Mouse (Mus musculus): Measurements from ENCODE around the gene Prdm11. TPM values are rescaled to one million over a fixed set of nuclear protein-coding genes. Genes with fewer than 3 reads are reported as not detected.

Prdm11 gene
- polyA plus RNA-seq, 1 experiment from 2014 or later: 0.76 TPM

DNA sequence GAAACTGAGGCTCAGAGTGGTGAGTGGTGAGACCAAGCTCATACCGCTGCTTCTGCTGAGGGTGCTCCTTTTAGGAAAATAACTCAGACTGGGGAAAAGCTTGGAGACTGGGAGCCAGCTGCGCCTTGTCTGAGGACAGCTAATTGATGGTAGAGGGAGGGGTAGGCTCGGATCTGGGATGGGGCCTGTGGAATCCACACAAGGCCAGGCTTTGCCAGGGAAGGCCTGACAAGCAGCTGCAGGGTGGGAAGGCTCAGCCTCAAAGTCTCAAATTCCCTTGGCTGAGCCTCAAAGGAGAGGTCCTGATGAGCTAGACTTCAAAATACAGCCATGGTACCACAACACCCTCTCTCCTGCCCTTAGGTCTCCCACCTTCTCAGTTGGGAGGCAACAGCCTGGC, 36.9 kb upstream of the Prdm11 start:
- H3K9ac ChIP-seq (ENCODE audit: low read length): no peak overlapping the region
- no peak overlapping the region for H3K27ac ChIP-seq (ENCODE audit: low read depth, low read length)
- DNase-seq (ENCODE audit: low spot score) (peak; percentile 55), ATAC-seq (peak; percentile 54)
- no peaks in the 10 kb centered on the region for H3K27me3 ChIP-seq (replicated peaks; ENCODE audit: control insufficient read depth, insufficient read depth, low read length)
- H3K9me3 ChIP-seq (replicated peaks; ENCODE audit: control insufficient read depth, low read length): no peaks in the 10 kb centered on the region
- peaks cover 8% of the 10 kb centered on the region for H3K4me1 ChIP-seq (ENCODE audit: control insufficient read depth, insufficient read depth, low read length)
- H3K4me3 ChIP-seq (ENCODE audit: low read depth, low read length): no peak overlapping the region
- 60% methylated on average over 3 of the region's 3 CpGs for WGBS
- H3K4me2 ChIP-seq (ENCODE audit: low read length): no peak overlapping the region
- H3K36me3 ChIP-seq (ENCODE audit: control insufficient read depth, insufficient read depth, low read length): no peaks in the 10 kb centered on the region

DNA sequence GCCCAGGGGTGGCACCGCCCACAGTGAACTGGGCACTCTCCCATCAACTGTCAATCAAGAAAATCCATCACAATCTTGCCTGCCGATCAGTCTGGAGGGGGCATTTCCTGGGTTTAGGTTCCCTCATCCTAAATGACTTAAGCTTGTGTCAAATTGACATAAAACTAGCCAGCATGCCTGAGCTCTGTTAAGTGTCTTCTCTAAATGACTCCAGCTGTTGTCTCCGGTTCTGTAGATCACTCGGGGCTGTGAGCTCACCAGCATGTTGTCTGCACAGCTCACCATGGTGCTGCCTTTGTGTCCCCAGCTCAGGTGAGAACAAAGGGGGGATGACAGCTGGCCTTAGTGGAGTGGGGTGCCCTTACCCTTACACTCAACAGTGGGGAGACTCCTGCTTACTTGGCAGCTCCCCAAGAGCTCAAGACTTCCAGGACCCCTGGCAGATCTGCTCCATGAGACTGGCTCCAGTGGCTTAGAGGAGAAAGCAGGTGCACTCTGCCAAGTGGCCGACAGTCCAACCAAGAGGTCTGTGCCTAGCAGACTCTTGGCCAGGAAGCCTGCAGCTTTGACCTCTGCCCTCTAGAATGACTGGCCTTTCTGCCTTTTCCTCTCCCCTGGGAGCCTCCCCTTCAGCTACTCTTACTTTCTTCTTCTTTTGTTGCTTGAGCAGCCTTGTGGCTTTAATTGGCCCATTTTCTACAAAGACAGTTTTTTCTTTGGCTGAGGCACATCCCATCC, 35.1 kb upstream of the Prdm11 start:
- 60% methylated on average over 5 of the region's 5 CpGs for WGBS
- H3K4me2 ChIP-seq (ENCODE audit: low read length): no peak overlapping the region
- H3K27me3 ChIP-seq (replicated peaks; ENCODE audit: control insufficient read depth, insufficient read depth, low read length): no peaks in the 10 kb centered on the region
- ATAC-seq (no peak), DNase-seq (ENCODE audit: low spot score) (no peak)
- H3K36me3 ChIP-seq (ENCODE audit: control insufficient read depth, insufficient read depth, low read length): no peaks in the 10 kb centered on the region
- no peak overlapping the region for H3K4me3 ChIP-seq (ENCODE audit: low read depth, low read length)
- H3K27ac ChIP-seq (ENCODE audit: low read depth, low read length): no peak overlapping the region
- H3K9me3 ChIP-seq (replicated peaks; ENCODE audit: control insufficient read depth, low read length): no peaks in the 10 kb centered on the region
- H3K9ac ChIP-seq (ENCODE audit: low read length): no peak overlapping the region
- H3K4me1 ChIP-seq (ENCODE audit: control insufficient read depth, insufficient read depth, low read length): peaks cover 8% of the 10 kb centered on the region

DNA sequence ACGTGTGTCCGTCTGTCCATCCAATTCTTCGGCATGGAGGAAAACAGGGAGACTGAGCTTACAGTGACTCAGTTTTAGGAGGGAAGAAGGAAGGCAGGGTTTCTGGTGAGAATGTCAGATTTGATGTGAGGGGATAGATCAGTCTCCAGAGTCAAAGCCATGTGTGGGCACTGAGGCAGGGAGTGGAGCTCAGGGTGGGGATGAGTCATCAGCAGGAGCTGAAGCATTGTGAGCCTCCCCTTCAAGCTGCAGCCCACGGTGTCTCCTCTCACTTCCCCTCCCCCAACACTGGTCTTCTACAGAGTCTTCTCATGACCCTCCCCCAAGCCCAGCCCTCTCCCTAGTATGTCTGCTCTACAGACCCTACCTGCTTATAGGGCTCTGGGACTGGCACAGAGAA, 33.4 kb upstream of the Prdm11 start:
- H3K27ac ChIP-seq (ENCODE audit: low read depth, low read length): no peak overlapping the region
- no peak overlapping the region for H3K4me3 ChIP-seq (ENCODE audit: low read depth, low read length)
- 75% methylated on average over 4 of the region's 4 CpGs for WGBS
- ATAC-seq: no peak
- peaks cover 2% of the 10 kb centered on the region; the same call in 1 of the 2 replicates for H3K4me1 ChIP-seq (ENCODE audit: control insufficient read depth, insufficient read depth, low read length)
- no peaks in the 10 kb centered on the region for H3K27me3 ChIP-seq (replicated peaks; ENCODE audit: control insufficient read depth, insufficient read depth, low read length)
- no peaks in the 10 kb centered on the region for H3K36me3 ChIP-seq (ENCODE audit: control insufficient read depth, insufficient read depth, low read length)
- no peak overlapping the region for H3K4me2 ChIP-seq (ENCODE audit: low read length)
- H3K9ac ChIP-seq (ENCODE audit: low read length): no peak overlapping the region
- H3K9me3 ChIP-seq (replicated peaks; ENCODE audit: control insufficient read depth, low read length): no peaks in the 10 kb centered on the region
- DNase-seq (ENCODE audit: low spot score): no peak

DNA sequence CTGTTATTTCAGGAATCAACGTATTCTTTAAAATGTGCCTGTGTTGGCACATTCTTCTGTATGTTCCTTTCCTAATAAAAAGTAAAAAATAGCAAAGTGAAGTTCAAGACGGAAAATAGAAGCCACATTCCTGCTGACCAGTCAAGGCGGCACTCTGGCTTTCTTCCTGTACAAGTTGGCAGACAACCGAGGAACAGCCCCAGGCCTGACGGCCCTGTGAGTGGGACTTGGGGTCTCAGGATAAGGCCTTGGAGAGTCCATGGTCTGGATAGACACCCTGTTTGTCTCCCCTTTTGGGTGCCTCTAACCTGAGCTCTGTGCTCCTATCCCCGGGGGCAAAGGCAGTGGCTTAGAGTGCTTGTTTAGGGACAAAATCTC, 30.6 kb upstream of the Prdm11 start:
- no peak overlapping the region for H3K9ac ChIP-seq (ENCODE audit: low read length)
- H3K4me1 ChIP-seq (ENCODE audit: control insufficient read depth, insufficient read depth, low read length): no peaks in the 10 kb centered on the region
- H3K27ac ChIP-seq (ENCODE audit: low read depth, low read length): no peak overlapping the region
- no peak for ATAC-seq
- H3K4me3 ChIP-seq (ENCODE audit: low read depth, low read length): no peak overlapping the region
- no peak for DNase-seq (ENCODE audit: low spot score)
- WGBS: 74% methylated on average over 6 of the region's 6 CpGs
- H3K36me3 ChIP-seq (ENCODE audit: control insufficient read depth, insufficient read depth, low read length): no peaks in the 10 kb centered on the region
- H3K4me2 ChIP-seq (ENCODE audit: low read length): no peak overlapping the region
- H3K27me3 ChIP-seq (replicated peaks; ENCODE audit: control insufficient read depth, insufficient read depth, low read length): no peaks in the 10 kb centered on the region
- H3K9me3 ChIP-seq (replicated peaks; ENCODE audit: control insufficient read depth, low read length): no peaks in the 10 kb centered on the region

DNA sequence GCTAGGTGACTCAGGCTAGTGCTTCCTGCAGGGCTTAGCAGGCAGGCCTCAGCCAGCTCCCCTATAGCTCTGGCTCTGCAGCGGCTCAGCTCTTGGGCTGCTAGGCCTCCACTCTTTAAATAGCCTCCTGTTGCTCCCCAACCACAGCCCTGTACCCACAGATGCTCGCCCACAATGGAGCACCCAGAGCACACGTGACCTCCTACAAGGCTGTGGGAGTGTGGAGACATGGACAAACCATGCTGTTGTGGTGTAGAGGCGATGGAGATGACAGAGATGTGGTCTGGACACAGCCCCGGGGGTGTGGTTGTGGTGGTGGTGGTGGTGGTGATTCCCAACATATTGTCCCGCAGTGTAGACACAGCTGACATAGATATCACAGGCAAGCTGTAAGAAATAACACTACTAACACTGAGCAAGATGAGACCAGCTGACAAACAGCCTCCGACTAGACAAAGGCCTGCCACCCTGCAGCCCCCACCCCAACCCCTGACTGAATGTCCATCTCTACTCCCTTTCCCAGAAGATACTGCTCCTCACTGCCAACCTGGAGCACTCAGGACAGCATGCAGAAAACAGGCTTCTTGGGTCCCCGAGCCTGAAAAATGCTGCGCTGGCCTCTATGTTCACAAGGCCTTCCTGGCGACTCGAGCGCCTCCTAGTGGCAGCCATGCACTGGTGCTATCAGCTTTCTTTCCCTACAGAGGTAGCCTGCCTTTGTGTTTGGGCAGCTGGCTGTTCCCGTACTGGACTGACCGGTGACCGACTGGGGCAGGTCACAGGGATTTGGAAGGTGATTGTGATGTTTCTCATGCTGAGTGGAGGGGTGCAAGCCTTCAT, 30.0 kb upstream of the Prdm11 start:
- Histone ChIP-seq H3K4me1 (ENCODE audit: control insufficient read depth, insufficient read depth, low read length) (no peaks in the 10 kb centered on the region), H3K27me3 (replicated peaks; ENCODE audit: control insufficient read depth, insufficient read depth, low read length) (no peaks in the 10 kb centered on the region), H3K4me2 (ENCODE audit: low read length) (no peak overlapping the region), H3K27ac (ENCODE audit: low read depth, low read length) (no peak overlapping the region; the same call in 1 of the 2 replicates), H3K9ac (ENCODE audit: low read length) (no peak overlapping the region), H3K4me3 (ENCODE audit: low read depth, low read length) (no peak overlapping the region), H3K9me3 (replicated peaks; ENCODE audit: control insufficient read depth, low read length) (no peaks in the 10 kb centered on the region), H3K36me3 (ENCODE audit: control insufficient read depth, insufficient read depth, low read length) (no peaks in the 10 kb centered on the region)
- WGBS: 41% methylated on average over 15 of the region's 15 CpGs
- peak; percentile 74 for ATAC-seq
- peak; percentile 86 for DNase-seq (ENCODE audit: low spot score)

DNA sequence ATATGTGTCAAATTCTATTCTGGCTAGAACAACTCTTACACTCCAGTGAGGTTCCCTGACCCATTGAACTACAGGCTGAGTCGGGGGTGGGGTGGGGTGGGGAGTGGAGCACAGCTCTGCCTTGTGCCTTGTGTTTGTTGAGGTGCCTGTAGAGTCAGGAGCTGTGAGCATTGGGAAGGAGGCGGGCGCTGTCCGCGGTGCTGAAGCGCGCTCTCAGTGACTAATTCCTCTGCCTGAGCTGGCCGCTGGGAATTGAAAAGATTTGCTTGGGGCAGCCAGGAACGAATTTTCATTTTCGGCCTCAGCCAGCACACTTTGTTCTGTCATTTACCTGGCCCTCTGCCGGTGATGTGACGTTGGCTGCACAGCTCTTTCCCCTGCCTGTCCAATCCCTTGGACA, 25.7 kb upstream of the Prdm11 start:
- H3K27ac ChIP-seq (ENCODE audit: low read depth, low read length): no peak overlapping the region
- no peaks in the 10 kb centered on the region for H3K36me3 ChIP-seq (ENCODE audit: control insufficient read depth, insufficient read depth, low read length)
- no peaks in the 10 kb centered on the region for H3K4me1 ChIP-seq (ENCODE audit: control insufficient read depth, insufficient read depth, low read length)
- no peaks in the 10 kb centered on the region for H3K27me3 ChIP-seq (replicated peaks; ENCODE audit: control insufficient read depth, insufficient read depth, low read length)
- no peak overlapping the region for H3K4me2 ChIP-seq (ENCODE audit: low read length)
- peak; percentile 68 for DNase-seq (ENCODE audit: low spot score)
- H3K9ac ChIP-seq (ENCODE audit: low read length): no peak overlapping the region
- no peak overlapping the region for H3K4me3 ChIP-seq (ENCODE audit: low read depth, low read length)
- ATAC-seq: no peak
- H3K9me3 ChIP-seq (replicated peaks; ENCODE audit: control insufficient read depth, low read length): no peaks in the 10 kb centered on the region
- 6% methylated on average over 12 of the region's 12 CpGs for WGBS

GRCm38 (mm10) chr2:93068942-93069341, 23.0 kb upstream of the Prdm11 start:
- Histone ChIP-seq H3K4me2 (ENCODE audit: low read length) (no peak overlapping the region), H3K27ac (ENCODE audit: low read depth, low read length) (no peak overlapping the region), H3K9ac (ENCODE audit: low read length) (no peak overlapping the region), H3K9me3 (replicated peaks; ENCODE audit: control insufficient read depth, low read length) (no peaks in the 10 kb centered on the region), H3K27me3 (replicated peaks; ENCODE audit: control insufficient read depth, insufficient read depth, low read length) (no peaks in the 10 kb centered on the region), H3K4me3 (ENCODE audit: low read depth, low read length) (no peak overlapping the region), H3K36me3 (ENCODE audit: control insufficient read depth, insufficient read depth, low read length) (no peaks in the 10 kb centered on the region), H3K4me1 (ENCODE audit: control insufficient read depth, insufficient read depth, low read length) (no peaks in the 10 kb centered on the region)
- peak; percentile 82 for DNase-seq (ENCODE audit: low spot score)
- 40% methylated on average over 2 of the region's 2 CpGs for WGBS
- peak; percentile 60 for ATAC-seq

DNA sequence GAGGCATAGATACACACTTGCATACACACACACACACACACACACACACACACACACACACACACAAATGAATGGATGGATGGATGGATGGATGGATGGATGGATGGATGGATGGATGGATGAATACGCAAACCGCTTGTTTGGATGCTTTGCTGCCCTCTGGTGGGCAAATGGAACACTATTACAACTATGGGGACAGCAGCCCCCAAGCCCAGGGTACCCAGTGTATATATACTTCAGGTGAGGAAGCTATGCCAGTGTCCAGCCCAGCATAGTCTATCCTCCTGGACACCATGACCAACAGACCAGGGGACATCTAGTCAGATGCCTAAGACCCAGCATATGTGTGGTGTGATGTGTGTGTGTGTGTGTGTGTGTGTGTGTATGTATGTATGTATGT, 17.4 kb upstream of the Prdm11 start:
- peak; percentile 34; the same call in 1 of the 2 replicates for ATAC-seq
- H3K9ac ChIP-seq (ENCODE audit: low read length): no peak overlapping the region
- H3K27me3 ChIP-seq (replicated peaks; ENCODE audit: control insufficient read depth, insufficient read depth, low read length): no peaks in the 10 kb centered on the region
- H3K4me1 ChIP-seq (ENCODE audit: control insufficient read depth, insufficient read depth, low read length): no peaks in the 10 kb centered on the region
- no peak overlapping the region for H3K4me2 ChIP-seq (ENCODE audit: low read length)
- 6% methylated on average over 2 of the region's 2 CpGs for WGBS
- H3K9me3 ChIP-seq (replicated peaks; ENCODE audit: control insufficient read depth, low read length): no peaks in the 10 kb centered on the region
- H3K4me3 ChIP-seq (ENCODE audit: low read depth, low read length): no peak overlapping the region
- peak; percentile 81 for DNase-seq (ENCODE audit: low spot score)
- H3K27ac ChIP-seq (ENCODE audit: low read depth, low read length): no peak overlapping the region
- no peaks in the 10 kb centered on the region for H3K36me3 ChIP-seq (ENCODE audit: control insufficient read depth, insufficient read depth, low read length)

- no peak overlapping the region for H3K4me2 ChIP-seq (ENCODE audit: low read length)
- ATAC-seq (no peak), DNase-seq (ENCODE audit: low spot score) (no peak)
- H3K27me3 ChIP-seq (replicated peaks; ENCODE audit: control insufficient read depth, insufficient read depth, low read length): no peaks in the 10 kb centered on the region
- 27% methylated on average over 1 of the region's 1 CpGs for WGBS
- no peaks in the 10 kb centered on the region for H3K9me3 ChIP-seq (replicated peaks; ENCODE audit: control insufficient read depth, low read length)
- H3K36me3 ChIP-seq (ENCODE audit: control insufficient read depth, insufficient read depth, low read length): no peaks in the 10 kb centered on the region
- no peak overlapping the region for H3K27ac ChIP-seq (ENCODE audit: low read depth, low read length)
- H3K4me3 ChIP-seq (ENCODE audit: low read depth, low read length): no peak overlapping the region
- H3K4me1 ChIP-seq (ENCODE audit: control insufficient read depth, insufficient read depth, low read length): no peaks in the 10 kb centered on the region
- no peak overlapping the region for H3K9ac ChIP-seq (ENCODE audit: low read length)
Observed at GRCm38 (mm10) chr2:93051873-93052272, 5.9 kb upstream of the Prdm11 start.

Data from forebrain, embryonic 14.5 days (tissue).